Comparison of ENCODE assay signal across 33 mouse cellular contexts in the genomic region with DNA sequence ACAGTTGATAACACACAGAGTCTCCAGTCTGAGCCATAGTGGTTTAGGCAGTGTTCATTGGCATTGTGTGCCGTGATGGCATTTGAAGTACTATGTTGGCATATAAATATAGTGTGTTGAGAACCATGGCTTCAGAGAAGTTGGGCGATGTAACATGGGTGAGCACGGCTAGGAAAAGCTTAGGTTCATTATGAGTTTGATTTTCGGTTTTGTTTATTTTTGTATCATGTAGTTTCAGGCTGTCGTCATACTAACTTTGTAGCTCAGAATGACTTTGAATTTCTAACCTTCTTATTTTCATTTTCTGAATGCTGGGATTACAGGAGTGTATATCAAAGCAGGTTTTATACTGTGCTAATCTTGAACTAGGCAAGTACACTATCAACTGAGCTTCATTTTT. TPM values are rescaled to one million over a fixed set of nuclear protein-coding genes. Genes with fewer than 3 reads are reported as not detected.
"Had no signal": no experiment of that assay in that cellular context is flagged by ENCODE, and none has a peak within 500 bp of the region (broad histone marks: within the 10 kb centered on the region; RNA-seq: fewer than 3 reads in every experiment).

No protein-coding gene starts in this region.

- H3K4me3 ChIP-seq: embryonic facial prominence, embryonic 10.5 days; embryonic facial prominence, embryonic 12.5 days; embryonic facial prominence, embryonic 13.5 days; embryonic facial prominence, embryonic 15.5 days; erythroblast, embryonic 14.5 days; forebrain, embryonic 10.5 days; forebrain, embryonic 12.5 days; forebrain, embryonic 13.5 days; forebrain, embryonic 15.5 days; gastrocnemius, adult 2 months; heart, adult 2 months had no signal

- H3K9me3 ChIP-seq: embryonic facial prominence, embryonic 10.5 days; embryonic facial prominence, embryonic 12.5 days; embryonic facial prominence, embryonic 13.5 days; embryonic facial prominence, embryonic 15.5 days; forebrain, embryonic 10.5 days; forebrain, embryonic 12.5 days; forebrain, embryonic 13.5 days; forebrain, embryonic 15.5 days had no signal

- H3K27ac ChIP-seq: embryonic facial prominence, embryonic 10.5 days; embryonic facial prominence, embryonic 12.5 days; embryonic facial prominence, embryonic 13.5 days; embryonic facial prominence, embryonic 15.5 days; forebrain, embryonic 10.5 days; forebrain, embryonic 12.5 days; forebrain, embryonic 13.5 days; forebrain, embryonic 15.5 days; gastrocnemius, adult 2 months; heart, adult 2 months had no signal

- H3K27me3 ChIP-seq: embryonic facial prominence, embryonic 12.5 days; embryonic facial prominence, embryonic 13.5 days; embryonic facial prominence, embryonic 15.5 days; forebrain, embryonic 12.5 days; forebrain, embryonic 13.5 days; forebrain, embryonic 15.5 days had no signal

- DNase-seq: cerebellum, adult 9-10 months; cerebellum, adult 9-11 months; cerebellum, postnatal 10 days; cerebellum, postnatal 14 days; cerebellum, postnatal 25 days; cerebellum, postnatal 36 days; embryo, embryonic 11 days; forebrain, postnatal 0 days; gastrocnemius, adult 2 months; gastrocnemius, postnatal 10 days; gastrocnemius, postnatal 14 days; gastrocnemius, postnatal 25 days; gastrocnemius, postnatal 36 days; heart, adult 11 months; heart, adult 18-20 months; heart, adult 2 months had no signal

- H3K4me2 ChIP-seq: embryonic facial prominence, embryonic 12.5 days; embryonic facial prominence, embryonic 13.5 days; embryonic facial prominence, embryonic 15.5 days; forebrain, embryonic 12.5 days; forebrain, embryonic 13.5 days; forebrain, embryonic 15.5 days had no signal

- H3K9ac ChIP-seq: embryonic facial prominence, embryonic 12.5 days; embryonic facial prominence, embryonic 13.5 days; embryonic facial prominence, embryonic 15.5 days; forebrain, embryonic 12.5 days; forebrain, embryonic 13.5 days; forebrain, embryonic 15.5 days; forebrain, postnatal 0 days had no signal

RNA-seq across cellular contexts. Expression of gene Gm49416, which starts 14.7 kb away (rescaled TPM):
- total RNA-seq: common myeloid progenitor, adult 5-6 weeks; gastrocnemius, postnatal 25 days; granulocyte monocyte progenitor cell, adult 5-6 weeks had no signal
- polyA plus RNA-seq: cortical plate, adult 2 months; embryonic facial prominence, embryonic 12.5 days; embryonic facial prominence, embryonic 13.5 days; embryonic facial prominence, embryonic 14.5 days; embryonic facial prominence, embryonic 15.5 days; erythroblast, embryonic 14.5 days; forebrain, embryonic 11.5 days; forebrain, embryonic 12.5 days; forebrain, embryonic 13.5 days; forebrain, embryonic 14.5 days; frontal cortex, adult 2 months; gonadal fat pad, adult 2 months had no signal
